Mouse (Mus musculus) intestine, embryonic 14.5 days (tissue): ENCODE measurements at regions not wholly inside any gene's neighbourhood (a gene's known extent, or its start where the extent isn't known, plus 50 kb on each side); places are given as distances from the start of the nearest gene placed in this dataset.
"Not testable (repeated sequence)": the region's sequence is repeated elsewhere in the genome, so short reads cannot be mapped to it uniquely, and the experiment has no call there.

Experiments used
- ATAC-seq: fragments of 200-750 bp; cut with Nextera tagmentation; replicated peaks from 2 replicates; pipeline ENCODE4 v1.8.0; 2017; ENCODE audit warnings: low read depth, moderate number of reproducible peaks, moderate TSS enrichment, moderate library complexity; ENCODE audit not compliant: low FRiP score, low TSS enrichment
- DNase-seq: peaks from one replicate; pipeline ENCODE4 v3.0.0-alpha.2; 2018; ENCODE audit warnings: low spot score
- H3K27ac ChIP-seq: fragments of 300-500 bp; sonication (generic); 2 replicates; pipeline ENCODE4 v1.5.1; 2014; ENCODE audit warnings: low read depth, mild to moderate bottlenecking, control low read depth
- H3K27me3 ChIP-seq: fragments of 300-500 bp; sonication (generic); replicated peaks from 2 replicates; pipeline ENCODE4 v1.6.1; 2014; ENCODE audit warnings: low read length, control low read depth; ENCODE audit not compliant: control insufficient read depth, insufficient read depth
- H3K36me3 ChIP-seq: fragments of 300-500 bp; sonication (generic); 2 replicates; pipeline ENCODE4 v1.6.1; 2014; ENCODE audit warnings: low read length, control low read depth; ENCODE audit not compliant: control insufficient read depth, insufficient read depth
- H3K4me1 ChIP-seq: fragments of 300-500 bp; sonication (generic); replicated peaks from 2 replicates; pipeline ENCODE4 v1.6.1; 2014; ENCODE audit warnings: low read length, control low read depth, mixed read lengths; ENCODE audit not compliant: control insufficient read depth, insufficient read depth
- H3K4me2 ChIP-seq: fragments of 300-500 bp; sonication (generic); 2 replicates; pipeline ENCODE4 v1.6.1; 2014; ENCODE audit warnings: low read length
- H3K4me3 ChIP-seq: fragments of 300-500 bp; sonication (generic); 2 replicates; pipeline ENCODE4 v1.5.1; 2014; ENCODE audit warnings: low read depth, low read length, control low read depth, mixed read lengths
- H3K9ac ChIP-seq: fragments of 300-500 bp; sonication (generic); 2 replicates; pipeline ENCODE4 v1.6.1; 2014; ENCODE audit warnings: mild to moderate bottlenecking, low read length
- H3K9me3 ChIP-seq: fragments of 300-500 bp; sonication (generic); 2 replicates; pipeline ENCODE4 v1.6.1; 2016; ENCODE audit warnings: low read length, control low read depth; ENCODE audit not compliant: control insufficient read depth
- WGBS: fragments of 180-500 bp; shearing (Covaris S2); extraction: QIAGEN DNeasy Blood & Tissue Kit; methylation state at CpG from one replicate; pipeline ENCODE4 v1.1.7; 2014; 5-methylcytosine and 5-hydroxymethylcytosine counted together

GRCm38 (mm10) chr16:49378917-49379473 lies 320.0 kb upstream of the Ift57 start:
- no peaks in the 10 kb centered on the region for H3K4me1 ChIP-seq
- H3K9me3 ChIP-seq, result no peaks in the 10 kb centered on the region
- no peak overlapping the region for H3K4me2 ChIP-seq
- no peaks in the 10 kb centered on the region for H3K36me3 ChIP-seq
- no peaks in the 10 kb centered on the region for H3K27me3 ChIP-seq
- no peak overlapping the region for H3K4me3 ChIP-seq
- ATAC-seq, result no peak
- H3K27ac ChIP-seq, result no peak overlapping the region
- DNase-seq, result no peak
- H3K9ac ChIP-seq, result no peak overlapping the region

GRCm38 (mm10) chr16:49388135-49388534 lies 310.9 kb upstream of the Ift57 start:
- Histone ChIP-seq H3K9me3 (no peaks in the 10 kb centered on the region), H3K27me3 (no peaks in the 10 kb centered on the region), H3K36me3 (no peaks in the 10 kb centered on the region), H3K27ac (no peak overlapping the region), H3K4me1 (no peaks in the 10 kb centered on the region), H3K9ac (no peak overlapping the region), H3K4me2 (no peak overlapping the region), H3K4me3 (no peak overlapping the region)
- WGBS, result 22% methylated on average over 4 of the region's 4 CpGs
- no peak for DNase-seq
- ATAC-seq, result no peak

DNA sequence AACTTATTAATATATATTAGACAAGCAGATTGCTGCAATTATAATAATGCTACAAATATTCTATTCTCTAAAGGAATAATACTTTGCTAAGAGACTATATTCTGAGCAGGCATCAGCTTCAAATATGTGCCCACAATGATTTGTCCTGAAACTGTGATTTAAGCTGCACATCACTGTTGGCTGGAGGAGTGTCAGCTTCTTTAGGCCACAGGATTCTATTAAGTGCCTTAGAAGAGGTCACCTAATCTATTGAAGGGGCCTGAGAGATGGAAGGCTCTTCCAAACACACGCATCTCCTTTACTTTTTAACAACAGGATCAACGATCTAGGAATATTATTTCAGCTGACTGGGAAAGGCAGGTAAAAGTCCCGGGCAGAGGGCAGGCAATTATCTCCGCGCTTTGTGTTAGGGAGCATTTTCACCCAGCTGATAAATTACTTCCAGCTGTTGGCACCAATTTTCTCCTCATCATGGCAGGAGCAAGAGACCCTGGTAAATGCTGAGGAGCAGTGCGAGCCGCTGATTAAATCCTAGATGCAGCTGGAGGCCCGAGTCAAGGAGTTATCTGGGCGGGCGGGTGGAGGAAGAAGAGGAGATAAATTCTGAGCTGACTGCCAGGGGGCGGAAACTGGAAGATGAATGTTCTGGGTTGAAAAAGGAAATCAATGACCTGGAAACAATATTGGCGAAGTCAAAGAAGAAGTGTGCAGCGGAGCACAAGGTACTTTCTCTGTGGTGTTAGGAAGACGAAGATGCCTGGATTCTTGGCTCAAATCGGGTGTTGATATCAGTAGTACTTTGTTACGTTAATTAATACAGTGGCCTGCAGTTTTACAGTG lies 290.9 kb upstream of the Ift57 start:
- no peak for DNase-seq
- Histone ChIP-seq H3K9ac (no peak overlapping the region), H3K27ac (no peak overlapping the region), H3K4me1 (no peaks in the 10 kb centered on the region), H3K4me3 (no peak overlapping the region), H3K27me3 (no peaks in the 10 kb centered on the region), H3K36me3 (no peaks in the 10 kb centered on the region), H3K4me2 (no peak overlapping the region), H3K9me3 (no peaks in the 10 kb centered on the region)
- 29% methylated on average over 16 of the region's 16 CpGs for WGBS
- no peak for ATAC-seq

DNA sequence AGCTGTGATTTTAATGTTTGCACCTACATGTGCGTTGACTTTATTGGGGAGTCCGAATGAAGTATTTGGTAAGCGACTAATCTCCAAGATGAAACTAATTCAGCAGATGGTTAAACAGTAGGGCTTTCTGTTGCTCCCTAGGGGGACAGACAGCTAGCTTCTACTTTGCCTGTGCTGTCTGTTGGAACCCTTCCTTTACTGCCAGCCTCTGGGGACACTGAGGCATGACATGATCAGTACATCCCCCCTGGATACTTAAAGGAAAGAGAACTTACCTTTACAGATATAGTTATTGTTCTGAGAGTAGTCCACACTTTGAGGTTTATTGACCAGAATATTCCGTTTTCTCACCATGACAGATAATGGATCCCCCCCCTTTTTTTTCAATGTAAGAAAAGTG lies 289.8 kb upstream of the Ift57 start:
- Histone ChIP-seq H3K9me3 (no peaks in the 10 kb centered on the region), H3K36me3 (no peaks in the 10 kb centered on the region), H3K27ac (no peak overlapping the region), H3K4me1 (no peaks in the 10 kb centered on the region), H3K27me3 (no peaks in the 10 kb centered on the region), H3K4me3 (no peak overlapping the region), H3K9ac (no peak overlapping the region), H3K4me2 (no peak overlapping the region)
- WGBS, result 94% methylated on average over 4 of the region's 4 CpGs
- ATAC-seq (no peak), DNase-seq (no peak)

DNA sequence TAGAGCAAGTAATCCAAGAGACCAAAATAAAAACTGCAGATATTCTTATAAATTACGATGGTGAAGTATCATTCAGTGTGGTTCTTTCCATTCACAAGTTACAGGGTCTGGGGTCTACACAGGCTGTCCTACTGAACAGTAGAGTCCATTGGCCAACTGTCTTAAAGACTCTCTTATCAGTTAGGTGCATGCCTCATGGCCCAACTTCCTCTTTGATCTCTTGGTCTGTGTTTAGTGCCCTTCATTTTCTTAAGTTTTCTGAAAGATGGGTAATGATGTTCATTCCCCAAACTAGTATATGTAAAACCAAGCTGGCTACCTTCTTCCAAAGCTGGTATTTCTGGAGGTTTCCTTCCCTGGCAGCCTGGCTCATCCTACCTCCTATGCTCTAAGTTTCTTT lies 268.7 kb upstream of the Ift57 start:
- 91% methylated on average over 1 of the region's 1 CpGs for WGBS
- Histone ChIP-seq H3K4me1 (no peaks in the 10 kb centered on the region), H3K9ac (no peak overlapping the region), H3K9me3 (no peaks in the 10 kb centered on the region), H3K4me2 (no peak overlapping the region), H3K27me3 (no peaks in the 10 kb centered on the region), H3K27ac (no peak overlapping the region), H3K36me3 (no peaks in the 10 kb centered on the region), H3K4me3 (no peak overlapping the region)
- DNase-seq, result no peak
- no peak for ATAC-seq

- WGBS, result 60% methylated on average over 2 of the region's 2 CpGs
- H3K4me1 ChIP-seq, result no peaks in the 10 kb centered on the region
- ATAC-seq, result no peak
- no peak overlapping the region for H3K4me2 ChIP-seq
- no peak for DNase-seq
- no peaks in the 10 kb centered on the region for H3K9me3 ChIP-seq
- H3K27ac ChIP-seq, result no peak overlapping the region
- H3K9ac ChIP-seq, result no peak overlapping the region
- no peaks in the 10 kb centered on the region for H3K36me3 ChIP-seq
- H3K27me3 ChIP-seq, result no peaks in the 10 kb centered on the region
- H3K4me3 ChIP-seq, result no peak overlapping the region
Observed at GRCm38 (mm10) chr16:49431902-49432301, 267.1 kb upstream of the Ift57 start.

GRCm38 (mm10) chr16:49441225-49441624 lies 257.8 kb upstream of the Ift57 start:
- Histone ChIP-seq H3K36me3 (no peaks in the 10 kb centered on the region), H3K27me3 (no peaks in the 10 kb centered on the region), H3K4me3 (no peak overlapping the region), H3K27ac (no peak overlapping the region), H3K4me2 (no peak overlapping the region), H3K9me3 (no peaks in the 10 kb centered on the region), H3K4me1 (no peaks in the 10 kb centered on the region), H3K9ac (no peak overlapping the region)
- no peak for ATAC-seq
- WGBS, result 75% methylated on average over 1 of the region's 1 CpGs
- DNase-seq, result no peak

- not testable (repeated sequence) for DNase-seq, ATAC-seq, H3K27ac ChIP-seq, H3K4me2 ChIP-seq, H3K4me1 ChIP-seq, H3K4me3 ChIP-seq, H3K36me3 ChIP-seq, H3K9me3 ChIP-seq, H3K27me3 ChIP-seq, H3K9ac ChIP-seq
- 90% methylated on average over 6 of the region's 9 CpGs for WGBS
Observed at GRCm38 (mm10) chr16:49447356-49447755, 251.7 kb upstream of the Ift57 start.

DNA sequence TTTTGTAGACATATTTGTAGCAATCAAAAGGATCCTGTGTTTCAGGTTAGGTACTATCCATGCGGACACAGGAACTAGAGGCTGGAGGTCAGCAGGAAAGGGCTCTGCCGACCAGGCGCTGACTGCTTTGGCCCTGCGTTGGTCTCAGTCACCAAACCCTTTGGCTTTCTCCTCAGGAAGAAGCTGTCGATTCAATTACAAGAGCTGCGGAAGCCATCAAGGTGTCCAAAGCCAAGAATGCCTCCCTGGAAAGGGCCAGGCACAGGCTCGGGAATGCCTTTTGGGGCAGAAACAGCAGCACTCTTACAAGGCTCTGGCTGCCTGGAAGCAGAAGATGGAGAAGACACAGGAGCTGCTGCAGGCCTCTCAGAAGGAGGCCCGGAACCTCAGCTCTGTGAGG lies 205.2 kb upstream of the Ift57 start:
- Histone ChIP-seq H3K4me2 (no peak overlapping the region), H3K36me3 (no peaks in the 10 kb centered on the region), H3K27me3 (no peaks in the 10 kb centered on the region), H3K27ac (no peak overlapping the region), H3K9me3 (no peaks in the 10 kb centered on the region), H3K4me1 (no peaks in the 10 kb centered on the region), H3K9ac (no peak overlapping the region), H3K4me3 (no peak overlapping the region)
- DNase-seq (no peak), ATAC-seq (no peak)
- WGBS, result 86% methylated on average over 8 of the region's 8 CpGs
